Comparison of ENCODE assay signal across 8 mouse cellular contexts in the genomic region with DNA sequence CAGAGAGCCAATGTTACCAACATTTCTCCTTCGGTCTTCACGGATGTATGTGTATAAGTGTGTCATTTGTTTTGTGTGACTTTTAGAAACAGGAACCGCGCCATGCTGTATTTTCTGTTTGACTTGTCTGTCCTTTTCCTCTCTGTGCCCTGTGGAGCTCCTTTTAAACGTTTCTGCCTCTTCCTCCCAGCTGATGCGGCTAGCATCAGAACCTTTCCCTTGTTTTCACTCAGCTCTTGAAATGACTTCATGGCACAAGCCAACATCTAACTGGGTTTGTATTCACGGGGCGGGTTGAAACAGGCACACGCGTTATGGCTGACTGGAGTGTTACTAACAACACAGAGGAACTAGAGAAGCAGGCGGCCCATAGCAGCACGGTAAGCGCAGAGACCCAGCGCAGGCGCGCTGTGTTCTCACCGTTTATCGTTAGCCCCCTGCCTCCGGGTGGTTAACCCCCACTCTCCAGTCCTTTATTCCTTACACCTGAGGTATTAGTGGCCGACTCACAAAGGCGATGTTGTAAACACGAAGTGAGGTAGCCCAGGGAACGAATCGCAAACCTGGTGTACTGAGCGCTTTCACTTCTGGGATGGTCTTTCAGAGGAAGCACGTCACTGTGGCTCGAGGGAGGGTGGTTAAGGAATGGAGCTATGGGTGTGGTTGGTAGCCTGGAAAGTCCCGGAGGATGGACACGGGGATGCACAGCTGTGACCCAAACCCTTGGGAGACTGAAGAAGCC. TPM values are rescaled to one million over a fixed set of nuclear protein-coding genes. Genes with fewer than 3 reads are reported as not detected.
DNase-seq lines count a peak whose midpoint lies in the region; ATAC-seq and TF ChIP-seq lines count a peak whose summit lies in the region.

No protein-coding gene starts in this region.

- 1% methylated on average over 29 of the region's 29 CpGs for WGBS in forebrain, postnatal 0 days
- WGBS in lung, embryonic 15.5 days, result 2% methylated on average over 29 of the region's 29 CpGs

- DNase-seq in MEL-GATA-1-ER (ENCODE audit: extremely low read depth, low read depth), result peak; percentile 83
- DNase-seq in cerebellum, adult 18-20 months, result peak; percentile 80 to 86
- DNase-seq in forebrain, postnatal 0 days, result peak; percentile 89
- DNase-seq in heart, postnatal 4 days, result peak; percentile 82
- DNase-seq in layer of hippocampus, adult 2 months (ENCODE audit: low spot score in 2 of 2), result peak; percentile 72 to 78
- peak; percentile 58 to 68 for DNase-seq in thymus, postnatal 10 days (ENCODE audit: low spot score in 2 of 2)

- H3K4me1 ChIP-seq in forebrain, postnatal 0 days (ENCODE audit: insufficient read depth), result peaks cover 29% of the 10 kb centered on the region
- H3K4me1 ChIP-seq in lung, embryonic 15.5 days, result peaks cover 39% of the 10 kb centered on the region

- TF ChIP-seq CTCF in forebrain, postnatal 0 days (IDR thresholded peaks at IDR 0.05; ENCODE audit: low read depth), result no peak
- no peak for TF ChIP-seq CTCF in layer of hippocampus, adult 2 months (conservative IDR thresholded peaks at IDR 0.05)

- H3K4me3 ChIP-seq in forebrain, postnatal 0 days (ENCODE audit: low read depth, low read length), result peak overlapping the region; percentile 34
- peak overlapping the region; percentile 71 for H3K4me3 ChIP-seq in layer of hippocampus, adult 2 months
- H3K4me3 ChIP-seq in lung, embryonic 15.5 days, result peak overlapping the region; percentile 55

- peak overlapping the region; percentile 71 for H3K4me2 ChIP-seq in forebrain, postnatal 0 days (ENCODE audit: low read depth)
- peak overlapping the region; percentile 70 for H3K4me2 ChIP-seq in lung, embryonic 15.5 days

- H3K27ac ChIP-seq in forebrain, postnatal 0 days (ENCODE audit: low read depth, low read length), result peak overlapping the region; percentile 92
- H3K27ac ChIP-seq in layer of hippocampus, adult 2 months, result peak overlapping the region; percentile 97
- H3K27ac ChIP-seq in lung, embryonic 15.5 days, result peak overlapping the region; percentile 92

- H3K36me3 ChIP-seq in forebrain, postnatal 0 days (ENCODE audit: insufficient read depth), result no peaks in the 10 kb centered on the region
- H3K36me3 ChIP-seq in lung, embryonic 15.5 days, result no peaks in the 10 kb centered on the region

- peak overlapping the region; percentile 73 for H3K9ac ChIP-seq in forebrain, postnatal 0 days
- H3K9ac ChIP-seq in lung, embryonic 15.5 days, result peak overlapping the region; percentile 38

- no peaks in the 10 kb centered on the region for H3K9me3 ChIP-seq in forebrain, postnatal 0 days (ENCODE audit: low read length)
- no peaks in the 10 kb centered on the region for H3K9me3 ChIP-seq in lung, embryonic 15.5 days

- ATAC-seq in forebrain, postnatal 0 days, result peak; percentile 77
- peak; percentile 83 for ATAC-seq in lung, embryonic 15.5 days (ENCODE audit: borderline replicate concordance, extremely low read depth, low FRiP score, low TSS enrichment)
- ATAC-seq in neutrophil, adult 5-6 weeks (ENCODE audit: extremely low read depth, insufficient number of reproducible peaks, low FRiP score, poor library complexity, severe bottlenecking), result peak; percentile 81

- H3K27me3 ChIP-seq in forebrain, postnatal 0 days (ENCODE audit: insufficient read depth, low read length), result no peaks in the 10 kb centered on the region
- H3K27me3 ChIP-seq in lung, embryonic 15.5 days, result no peaks in the 10 kb centered on the region

RNA-seq across cellular contexts. Expression of gene Tuba1a, which starts 31.9 kb away (rescaled TPM):
- 18,820 and 21,160 TPM in 2 replicates for total RNA-seq in forebrain, postnatal 0 days (2014; rRNA removed)
- 18,258 and 23,279 TPM in 2 replicates for polyA plus RNA-seq in forebrain, postnatal 0 days (2015; fragmentation: Nextera tagmentation; extraction: Ambion mirVana)
- 100 to 1,000 TPM; 435 TPM for total RNA-seq in heart, postnatal 4 days (2021)
- 100 to 1,000 TPM; 768 to 781 TPM for total RNA-seq in layer of hippocampus, adult 2 months (2021)
- 1,060 and 1,067 TPM in 2 replicates for polyA plus RNA-seq in lung, embryonic 15.5 days (2015; fragmentation: Nextera tagmentation; extraction: Ambion mirVana)
- 92.1 and 114 TPM in 2 replicates for total RNA-seq in neutrophil, adult 5-6 weeks (2017)

RNA-seq across cellular contexts. Expression of gene Gm49450, which starts 32.1 kb away (rescaled TPM):
- total RNA-seq in forebrain, postnatal 0 days (2014; rRNA removed), result 1,610 and 2,499 TPM in 2 replicates
- polyA plus RNA-seq in forebrain, postnatal 0 days (2015; fragmentation: Nextera tagmentation; extraction: Ambion mirVana), result not detected in 2 replicates
- not detected for total RNA-seq in heart, postnatal 4 days (2021)
- total RNA-seq in layer of hippocampus, adult 2 months (2021), result not detected
- polyA plus RNA-seq in lung, embryonic 15.5 days (2015; fragmentation: Nextera tagmentation; extraction: Ambion mirVana), result not detected in 2 replicates
- total RNA-seq in neutrophil, adult 5-6 weeks (2017), result 27.1 and 50.0 TPM in 2 replicates

RNA-seq across cellular contexts. Expression of gene Tuba1c, which starts 44.3 kb away (rescaled TPM):
- total RNA-seq in forebrain, postnatal 0 days (2014; rRNA removed), result 22.1 and 24.9 TPM in 2 replicates
- polyA plus RNA-seq in forebrain, postnatal 0 days (2015; fragmentation: Nextera tagmentation; extraction: Ambion mirVana), result 16.4 and 18.8 TPM in 2 replicates
- total RNA-seq in heart, postnatal 4 days (2021), result 100 to 1,000 TPM; 200 to 203 TPM
- 10 to 100 TPM; 49.6 to 51.1 TPM for total RNA-seq in layer of hippocampus, adult 2 months (2021)
- 211 and 224 TPM in 2 replicates for polyA plus RNA-seq in lung, embryonic 15.5 days (2015; fragmentation: Nextera tagmentation; extraction: Ambion mirVana)
- 42.7 and 43.3 TPM in 2 replicates for total RNA-seq in neutrophil, adult 5-6 weeks (2017)

RNA-seq across cellular contexts. Expression of gene Tuba1b, which starts 51.0 kb away (rescaled TPM):
- total RNA-seq in forebrain, postnatal 0 days (2014; rRNA removed), result 1,927 and 1,958 TPM in 2 replicates
- polyA plus RNA-seq in forebrain, postnatal 0 days (2015; fragmentation: Nextera tagmentation; extraction: Ambion mirVana), result 1,265 and 1,341 TPM in 2 replicates
- 100 to 1,000 TPM; 873 to 889 TPM for total RNA-seq in heart, postnatal 4 days (2021)
- 100 to 1,000 TPM; 466 to 491 TPM for total RNA-seq in layer of hippocampus, adult 2 months (2021)
- 1,916 and 1,998 TPM in 2 replicates for polyA plus RNA-seq in lung, embryonic 15.5 days (2015; fragmentation: Nextera tagmentation; extraction: Ambion mirVana)
- total RNA-seq in neutrophil, adult 5-6 weeks (2017), result 88.6 and 108 TPM in 2 replicates

Comparison
In these comparisons a context has a peak if more than half of its experiments do, and no peak if none do; other contexts are left out.
1. Peak in every context shown above with its lines: DNase-seq, ATAC-seq, H3K4me3 ChIP-seq and H3K27ac ChIP-seq.
2. RNA of gene Tuba1a, which starts 31.9 kb away (total RNA-seq): 18,820 to 21,160 TPM in forebrain, postnatal 0 days; 768 to 781 TPM in layer of hippocampus, adult 2 months, 435 TPM in heart, postnatal 4 days and 92.1 to 114 TPM in neutrophil, adult 5-6 weeks; every median in the first group is over 10 times any median in the second.
3. RNA of gene Gm49450, which starts 32.1 kb away (total RNA-seq): 1,610 to 2,499 TPM in forebrain, postnatal 0 days and 27.1 to 50.0 TPM in neutrophil, adult 5-6 weeks; not detected in heart, postnatal 4 days and not detected in layer of hippocampus, adult 2 months; every median in the first group is over 10 times any median in the second.